Mouse (Mus musculus) megakaryocyte, embryonic 14.5 days (primary cell): ENCODE data around the gene Slc29a1.

Source experiments
- FLI1 ChIP-seq: IDR thresholded peaks from 2 replicates; pipeline ENCODE4 v1.6.1; 2012; ENCODE audit warnings: low read length, inconsistent platforms, mixed read lengths
- GATA1 ChIP-seq: IDR thresholded peaks from 3 replicates; pipeline ENCODE4 v1.6.1; 2012; ENCODE audit warnings: mixed read lengths, low read length, inconsistent platforms, borderline replicate concordance

DNA sequence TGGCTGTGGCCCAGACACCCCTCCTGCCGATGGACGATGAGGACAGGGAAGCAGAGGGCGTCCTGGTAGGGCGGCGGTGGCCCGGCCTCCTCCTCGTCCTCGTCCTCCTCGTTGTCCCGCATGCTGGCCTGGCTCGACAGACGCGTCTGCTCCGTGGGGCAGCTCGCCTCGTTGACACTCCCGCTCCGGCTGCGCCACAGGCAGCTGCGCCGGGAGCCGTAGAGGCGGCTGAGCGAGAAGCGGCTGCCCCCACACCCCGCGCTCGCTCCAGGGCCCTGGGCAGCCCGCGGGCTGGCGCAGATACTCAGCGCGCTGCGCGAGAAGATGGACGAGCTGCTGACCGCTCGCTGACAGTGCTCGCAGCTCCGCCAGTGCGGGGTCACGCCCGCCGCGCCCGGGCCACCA lies 54.5 kb downstream of the Slc29a1 start:
- no peak for TF ChIP-seq GATA1
- TF ChIP-seq FLI1, result no peak
